Mouse (Mus musculus): ENCODE data around the gene Obscn.

DNA sequence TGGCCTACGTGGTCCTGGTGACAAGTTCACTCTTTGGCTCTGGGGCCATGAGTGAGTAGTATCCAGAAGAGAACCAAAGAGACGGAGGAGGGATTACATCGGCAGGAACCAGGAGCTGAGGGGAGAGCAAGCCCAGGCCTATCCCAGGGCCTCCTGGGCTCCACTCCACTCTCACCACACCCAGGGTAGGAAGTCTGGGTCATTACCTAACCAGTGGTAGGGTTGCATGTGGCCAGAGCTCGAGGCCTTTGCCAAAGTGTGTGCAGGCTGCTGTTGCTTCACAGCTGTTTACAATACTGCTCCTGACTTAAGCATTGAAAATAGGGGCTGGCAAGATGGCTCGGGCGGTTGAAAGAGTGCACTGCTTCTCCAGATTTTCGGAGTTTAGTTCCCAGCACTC is 156.5 kb downstream of the Obscn start:
- TF ChIP-seq CTCF (IDR thresholded peaks at IDR 0.05; ENCODE audit: low read depth) (no peak), EP300 (IDR thresholded peaks at IDR 0.05; ENCODE audit: low read depth) (no peak)

Measured in liver, postnatal 0 days (tissue).